Mouse (Mus musculus) megakaryocyte, adult 5-6 weeks (primary cell): ENCODE data around the gene Ocrl. TPM values are rescaled to one million over a fixed set of nuclear protein-coding genes. Genes with fewer than 3 reads are reported as not detected.
A peak's percentile ranks its signal among the peaks of the same experiment; 100 is the strongest.

Source experiments
- ATAC-seq: 2 replicates; pipeline ENCODE4 v1.8.0; 2016; ENCODE audit warnings: mild to moderate bottlenecking, inconsistent platforms; ENCODE audit not compliant: poor library complexity, severe bottlenecking
- total RNA-seq, 2 experiments: library from RNA; stranded (forward) in 1 of 2; stranded (reverse) in 1 of 2; fragments of 153-499, 151-499 nt in 1 of 2; fragments of 221-1000, 200-1000 nt in 1 of 2; gene quantifications; 2 replicates each; pipeline versions ENCODE4 v1.2.3 to v1.2.4; 2015 to 2017

The Ocrl gene
- total RNA-seq, 2 experiments from 2014 or later, result 9.8 to 20.1 TPM

DNA sequence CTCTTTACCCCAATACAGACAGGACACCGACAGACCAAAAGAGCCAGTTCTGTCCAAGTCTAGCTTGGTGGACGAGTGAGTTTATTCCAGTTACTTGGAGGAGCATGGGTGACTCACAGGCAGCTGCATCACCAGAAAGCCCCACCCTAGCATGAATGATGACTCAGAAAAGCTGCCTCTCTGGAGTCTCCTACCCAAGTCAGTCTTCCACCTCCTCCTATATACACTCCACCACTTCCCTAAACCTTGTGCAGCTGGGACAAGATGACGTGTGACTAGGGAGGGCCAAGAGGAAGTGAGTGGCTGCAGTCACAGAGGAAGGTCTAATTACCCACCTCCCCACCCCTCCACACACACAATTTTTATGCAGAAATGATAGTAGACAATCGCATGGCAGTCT lies 64.4 kb downstream of the Ocrl start:
- peak; percentile 99 for ATAC-seq

DNA sequence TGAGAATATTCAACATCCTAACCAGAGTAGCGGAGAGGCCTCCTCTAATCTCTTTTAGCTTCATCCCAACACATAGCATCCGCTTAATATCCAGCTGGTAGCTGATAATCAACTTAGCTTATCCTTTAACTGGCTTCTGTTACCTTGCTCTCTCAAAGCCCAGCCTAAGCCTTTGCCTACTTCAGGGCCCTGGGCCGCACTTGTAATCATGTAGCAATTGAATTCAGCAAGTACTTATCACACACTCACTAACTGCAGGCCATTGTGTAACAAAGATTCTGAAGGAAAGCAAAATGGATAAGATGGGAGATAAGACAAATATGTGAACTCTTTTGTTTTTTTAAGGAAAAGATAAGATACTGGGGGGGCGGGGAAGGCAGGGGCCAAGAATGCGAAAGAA lies 64.9 kb downstream of the Ocrl start:
- ATAC-seq, result no peak

DNA sequence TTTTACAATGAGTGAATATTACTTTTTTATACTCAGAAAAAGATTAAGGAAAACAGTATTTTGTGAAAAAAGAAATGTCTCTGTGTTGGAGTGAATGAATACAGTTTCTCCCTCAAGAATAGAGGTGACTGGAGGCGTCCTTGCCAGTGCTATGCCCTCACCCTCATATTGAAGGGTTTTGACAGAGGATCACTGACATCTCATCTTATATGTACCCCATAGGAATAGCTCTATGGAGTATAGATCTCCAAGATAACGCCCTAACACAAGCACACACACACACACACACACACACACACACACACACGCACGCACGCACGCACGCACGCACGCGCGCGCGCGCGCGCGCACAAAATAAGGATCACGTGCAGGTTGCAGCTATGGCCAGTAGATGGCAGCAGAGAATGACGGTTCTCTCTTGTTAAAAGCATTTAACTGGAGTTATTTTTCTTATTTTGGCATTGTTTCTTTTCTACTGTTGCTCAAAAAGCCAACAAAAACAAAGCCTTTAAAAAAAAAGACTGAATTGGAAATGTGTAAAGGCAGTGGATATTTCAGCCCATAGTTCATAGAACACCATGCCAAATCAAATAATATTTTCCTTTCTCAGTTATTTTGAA lies 72.9 kb downstream of the Ocrl start:
- peak; percentile 66 for ATAC-seq

DNA sequence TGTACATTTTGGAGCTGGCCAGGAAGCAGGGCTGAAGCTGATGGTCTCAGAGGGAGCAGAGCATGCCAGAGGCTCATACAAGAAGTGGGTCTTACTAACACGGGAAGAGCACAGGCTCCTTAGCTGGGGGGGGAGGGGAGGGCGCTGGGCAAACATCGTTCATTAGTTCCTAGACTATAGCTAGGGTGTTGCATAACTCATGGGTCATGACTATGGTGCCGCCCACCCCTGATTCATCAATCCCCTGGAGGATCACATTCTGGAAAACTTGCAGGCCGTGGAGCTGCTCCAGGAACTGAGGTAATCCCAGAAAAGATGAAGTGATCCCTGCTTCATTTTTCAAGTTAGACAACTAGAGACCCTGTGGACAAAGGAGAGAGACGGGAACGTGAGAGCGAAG lies 75.8 kb downstream of the Ocrl start:
- no peak for ATAC-seq

DNA sequence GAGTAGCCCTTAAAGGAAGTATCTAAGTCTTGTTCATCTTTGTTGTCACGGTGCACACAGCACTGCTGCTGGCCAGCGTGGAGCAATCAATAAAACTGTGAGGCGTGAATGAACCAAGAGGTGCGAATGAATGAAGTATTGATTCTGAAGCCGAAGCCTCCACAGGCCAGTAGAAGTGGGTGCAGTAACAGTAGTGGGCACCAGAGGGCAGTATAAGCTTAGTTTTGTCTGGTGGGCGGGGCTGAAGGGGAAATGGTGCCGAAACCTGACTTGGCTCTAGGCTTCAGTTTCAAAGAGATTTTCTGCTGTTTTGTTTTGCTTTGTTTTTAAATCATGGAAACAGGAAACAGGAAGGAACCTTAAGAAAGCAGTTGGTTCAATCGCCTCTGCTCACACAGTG lies 80.4 kb downstream of the Ocrl start:
- ATAC-seq, result peak; percentile 90

DNA sequence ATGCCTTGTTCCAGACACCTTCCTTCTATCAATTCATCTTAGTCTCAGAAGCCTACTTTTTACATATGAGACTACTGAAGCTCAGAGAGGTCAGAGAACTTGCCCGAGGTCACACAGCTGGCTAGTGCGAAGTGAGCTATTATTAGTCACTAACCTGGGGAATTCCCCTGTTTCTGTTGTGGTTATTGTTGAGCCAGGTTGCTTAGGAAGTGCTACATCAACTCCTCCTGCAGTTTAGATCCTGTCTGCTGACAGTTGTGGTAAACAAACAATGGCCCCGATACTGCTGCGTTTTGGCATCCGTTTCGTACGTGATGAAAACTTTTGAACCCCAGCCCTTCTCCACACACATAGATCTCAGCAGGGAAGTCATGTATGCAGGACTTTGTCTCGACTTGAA lies 86.2 kb downstream of the Ocrl start:
- no peak for ATAC-seq

DNA sequence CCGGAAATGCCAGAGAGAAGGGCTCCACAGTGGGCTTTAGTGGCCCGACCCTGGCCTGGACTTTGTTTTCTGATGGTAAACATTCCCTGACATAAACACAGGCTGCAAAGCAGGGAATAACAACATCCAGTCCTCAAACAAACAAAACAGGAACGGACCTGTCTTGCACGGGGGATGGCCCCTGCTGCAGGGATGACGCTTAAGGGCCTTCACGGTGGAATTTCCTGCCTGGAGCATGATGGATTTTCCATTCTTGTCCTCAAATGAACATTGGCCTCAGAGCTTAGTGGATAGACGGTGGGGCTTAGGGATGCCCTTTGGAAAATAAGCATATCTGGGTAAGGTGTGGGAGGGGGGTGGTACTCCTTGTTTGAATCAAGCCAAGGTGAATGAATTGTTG lies 89.0 kb downstream of the Ocrl start:
- ATAC-seq, result no peak

DNA sequence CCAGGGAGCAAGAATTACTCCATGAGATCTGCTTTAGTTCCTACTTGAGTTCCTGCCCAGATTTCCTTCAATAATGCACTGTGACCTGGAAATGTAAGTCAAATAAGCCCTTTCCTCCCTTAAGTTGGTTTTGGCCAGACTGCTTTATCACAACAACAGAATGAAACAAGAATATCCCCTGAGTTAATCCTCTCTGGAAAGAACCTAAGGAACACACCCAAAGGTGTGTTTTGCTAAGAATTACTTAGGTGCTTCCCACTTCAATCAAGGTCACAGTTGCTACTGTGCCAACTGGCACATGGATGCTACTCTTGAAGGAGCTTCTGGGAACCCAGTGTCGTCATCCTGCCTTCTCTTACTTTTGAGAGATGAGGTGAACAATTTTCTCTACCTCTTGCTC lies 92.6 kb downstream of the Ocrl start:
- ATAC-seq, result no peak

DNA sequence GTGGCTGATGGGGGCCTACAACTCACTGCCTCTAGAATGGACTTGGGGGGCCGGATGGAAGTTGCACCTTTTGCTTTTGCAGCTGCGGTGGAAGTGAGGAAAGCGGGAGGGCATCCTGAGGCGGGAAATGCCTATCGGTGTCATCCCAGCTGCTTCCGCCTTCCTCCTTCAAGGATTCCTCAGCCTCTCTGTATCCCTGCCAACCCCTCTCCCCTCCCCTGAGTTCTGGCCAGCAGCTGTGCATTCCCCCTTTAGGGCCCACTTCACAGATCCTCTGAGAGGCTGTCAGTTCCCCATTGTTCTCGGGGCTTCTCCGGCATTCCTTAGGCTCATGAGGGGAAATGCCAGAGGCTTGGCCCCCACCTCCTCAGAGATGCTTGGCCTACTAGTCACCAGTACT lies 93.9 kb downstream of the Ocrl start:
- no peak for ATAC-seq

DNA sequence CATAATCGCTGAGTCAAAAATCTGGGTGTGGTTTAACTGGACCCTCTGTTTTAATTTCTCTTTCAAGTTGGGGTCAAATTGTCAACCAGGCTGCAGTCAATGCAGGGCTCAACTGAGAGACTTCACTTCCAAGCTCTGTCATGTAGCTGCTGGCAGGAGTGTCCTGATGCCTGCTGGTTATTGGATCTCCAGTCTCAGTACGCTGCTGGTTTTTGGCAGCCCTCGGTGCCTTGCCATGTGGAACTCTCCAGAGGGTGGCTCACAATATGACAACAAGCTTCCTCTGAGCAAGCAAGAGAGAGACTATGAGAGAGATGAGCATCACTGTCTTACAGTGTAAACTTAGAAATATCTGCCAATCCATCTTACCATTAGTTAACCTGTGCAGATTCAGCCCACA lies 99.5 kb downstream of the Ocrl start:
- ATAC-seq, result no peak

Other genes starting within 250 kb of the Ocrl start
- not detected in 2 replicates for gene Smarca1, start 19.4 kb upstream of the Ocrl start, total RNA-seq (2015)
- gene Smarca1, start 19.4 kb upstream of the Ocrl start, total RNA-seq (2017), result not detected in 2 replicates
- gene Apln, start 122.5 kb downstream of the Ocrl start, total RNA-seq (2015), result 0.23 TPM in 1 of 2 replicates, not detected in the other
- gene Apln, start 122.5 kb downstream of the Ocrl start, total RNA-seq (2017), result 0.11 TPM in 1 of 2 replicates, not detected in the other
- gene Xpnpep2, start 196.3 kb downstream of the Ocrl start, total RNA-seq (2015), result not detected in 2 replicates
- not detected in 2 replicates for gene Xpnpep2, start 196.3 kb downstream of the Ocrl start, total RNA-seq (2017)
- gene Sash3, start 234.0 kb downstream of the Ocrl start, total RNA-seq (2015), result 96.3 and 105 TPM in 2 replicates
- 146 and 154 TPM in 2 replicates for gene Sash3, start 234.0 kb downstream of the Ocrl start, total RNA-seq (2017)